Mouse (Mus musculus) heart, embryonic 14.5 days (tissue): ENCODE data around the gene Slit3. TPM values are rescaled to one million over a fixed set of nuclear protein-coding genes. Genes with fewer than 3 reads are reported as not detected.
A peak's percentile ranks its signal among the peaks of the same experiment; 100 is the strongest.

Source experiments
- ATAC-seq: fragments of 200-750 bp; cut with Nextera tagmentation; 2 replicates; pipeline ENCODE4 v1.8.0; 2017; ENCODE audit warnings: low read depth, moderate TSS enrichment; ENCODE audit not compliant: insufficient number of reproducible peaks, insufficient read depth, low FRiP score
- H3K27ac ChIP-seq, 2 experiments: fragments of 200-500 bp in 1 of 2; fragments of 300-500 bp in 1 of 2; sonication (generic) in 1 of 2; replicated peaks in 1 of 2; 2 replicates each; pipeline ENCODE4 v1.5.1; 2012 to 2014; ENCODE audit warnings: low read depth in 2 of 2, low read length in 2 of 2, control low read depth in 1 of 2, mild to moderate bottlenecking in 1 of 2, mixed read lengths in 1 of 2; ENCODE audit not compliant: control insufficient read depth in 1 of 2, insufficient read depth in 1 of 2
- H3K27me3 ChIP-seq: fragments of 300-500 bp; sonication (generic); 2 replicates; pipeline ENCODE4 v1.6.1; 2014; ENCODE audit warnings: mild to moderate bottlenecking, low read length, control low read depth; ENCODE audit not compliant: control insufficient read depth, insufficient read depth
- H3K36me3 ChIP-seq: fragments of 300-500 bp; sonication (generic); 2 replicates; pipeline ENCODE4 v1.6.1; 2014; ENCODE audit warnings: mild to moderate bottlenecking, control low read depth, low read length, mixed read lengths; ENCODE audit not compliant: control insufficient read depth, insufficient read depth
- H3K4me1 ChIP-seq, 2 experiments: fragments of 200-500 bp in 1 of 2; fragments of 300-500 bp in 1 of 2; sonication (generic) in 1 of 2; 2 replicates each; pipeline ENCODE4 v1.6.1; 2012 to 2014; ENCODE audit warnings: low read length in 2 of 2, control low read depth in 1 of 2, mixed read lengths in 1 of 2; ENCODE audit not compliant: control insufficient read depth in 2 of 2, insufficient read depth in 2 of 2
- H3K4me2 ChIP-seq: fragments of 300-500 bp; sonication (generic); 2 replicates; pipeline ENCODE4 v1.6.1; 2014; ENCODE audit warnings: mild to moderate bottlenecking, low read length
- H3K4me3 ChIP-seq, 2 experiments: fragments of 200-500 bp in 1 of 2; fragments of 300-500 bp in 1 of 2; sonication (generic) in 1 of 2; 2 replicates each; pipeline ENCODE4 v1.5.1; 2012 to 2014; ENCODE audit warnings: low read length in 2 of 2, mild to moderate bottlenecking in 2 of 2, control low read depth in 1 of 2, low read depth in 1 of 2, moderate library complexity in 1 of 2; ENCODE audit not compliant: control insufficient read depth in 1 of 2, insufficient read depth in 1 of 2
- H3K9ac ChIP-seq: fragments of 300-500 bp; sonication (generic); 2 replicates; pipeline ENCODE4 v1.6.1; 2014; ENCODE audit warnings: mild to moderate bottlenecking, low read length
- H3K9me3 ChIP-seq: fragments of 300-500 bp; sonication (generic); 2 replicates; pipeline ENCODE4 v1.6.1; 2016; ENCODE audit warnings: low read length, control low read depth; ENCODE audit not compliant: control insufficient read depth
- WGBS: fragments of 180-500 bp; shearing (Covaris S2); extraction: QIAGEN DNeasy Blood & Tissue Kit; methylation state at CpG from one replicate; pipeline ENCODE4 v1.1.7; 2014; 5-methylcytosine and 5-hydroxymethylcytosine counted together
- polyA plus RNA-seq: library from polyadenylated mRNA; unstranded; fragments of >200 nt; fragmentation: Nextera tagmentation; extraction: Ambion mirVana; gene quantifications from 2 replicates; pipeline ENCODE4 v1.2.1, GENCODE M21; 2014

Gene Slit3
- polyA plus RNA-seq, 1 experiment from 2014 or later: 25.7 TPM

- H3K4me3 ChIP-seq: no peak overlapping the region
- H3K27me3 ChIP-seq: 0 out of 2 replicates have a peak, but pooled peaks cover 11% of the 10 kb centered on the region
- 39% methylated on average over 3 of the region's 3 CpGs for WGBS
- H3K9me3 ChIP-seq: no peaks in the 10 kb centered on the region
- H3K9ac ChIP-seq: no peak overlapping the region
- peaks cover 7 to 18% of the 10 kb centered on the region in 2 experiments; a peak in 3 of 4 replicates for H3K4me1 ChIP-seq
- H3K36me3 ChIP-seq: no peaks in the 10 kb centered on the region
- no peak for ATAC-seq
- no peak overlapping the region for H3K4me2 ChIP-seq
- no peak overlapping the region for H3K27ac ChIP-seq
Measured at GRCm38 (mm10) chr11:35406045-35406444, 285.0 kb downstream of the Slit3 start.

GRCm38 (mm10) chr11:35406522-35406921 is 285.5 kb downstream of the Slit3 start:
- Histone ChIP-seq H3K9ac (no peak overlapping the region), H3K36me3 (no peaks in the 10 kb centered on the region), H3K4me2 (no peak overlapping the region), H3K9me3 (no peaks in the 10 kb centered on the region), H3K27ac (no peak overlapping the region; a peak in 1 of 4 replicates), H3K4me1 (peaks cover 7 to 18% of the 10 kb centered on the region in 2 experiments; a peak in 3 of 4 replicates), H3K27me3 (0 out of 2 replicates have a peak, but pooled peaks cover 11% of the 10 kb centered on the region), H3K4me3 (no peak overlapping the region)
- 74% methylated on average over 6 of the region's 6 CpGs for WGBS
- ATAC-seq: no peak

GRCm38 (mm10) chr11:35407341-35408154 is 286.5 kb downstream of the Slit3 start:
- Histone ChIP-seq H3K4me1 (peaks cover 7 to 11% of the 10 kb centered on the region in 2 experiments; a peak in 2 of 4 replicates), H3K9ac (no peak overlapping the region), H3K36me3 (no peaks in the 10 kb centered on the region), H3K27ac (no peak overlapping the region), H3K4me2 (no peak overlapping the region), H3K27me3 (0 out of 2 replicates have a peak, but pooled peaks cover 11% of the 10 kb centered on the region), H3K4me3 (no peak overlapping the region), H3K9me3 (no peaks in the 10 kb centered on the region)
- 0 out of 2 replicates have a peak, but pooled peaks have one; percentile 45 for ATAC-seq
- WGBS: 40% methylated on average over 12 of the region's 12 CpGs

GRCm38 (mm10) chr11:35410431-35410830 is 289.4 kb downstream of the Slit3 start:
- H3K4me3 ChIP-seq: no peak overlapping the region
- H3K4me2 ChIP-seq: no peak overlapping the region
- no peaks in the 10 kb centered on the region for H3K27me3 ChIP-seq
- no peak overlapping the region for H3K9ac ChIP-seq
- peaks cover 7 to 11% of the 10 kb centered on the region in 2 experiments; a peak in 2 of 4 replicates for H3K4me1 ChIP-seq
- ATAC-seq: no peak
- no peaks in the 10 kb centered on the region for H3K36me3 ChIP-seq
- 60% methylated on average over 3 of the region's 3 CpGs for WGBS
- no peaks in the 10 kb centered on the region for H3K9me3 ChIP-seq
- no peak overlapping the region for H3K27ac ChIP-seq

GRCm38 (mm10) chr11:35415768-35416401 is 294.9 kb downstream of the Slit3 start:
- Histone ChIP-seq H3K4me2 (no peak overlapping the region), H3K27ac (no peak overlapping the region), H3K4me3 (no peak overlapping the region), H3K4me1 (peaks cover 0 to 2% of the 10 kb centered on the region in 2 experiments; a peak in 2 of 4 replicates), H3K27me3 (no peaks in the 10 kb centered on the region), H3K9ac (no peak overlapping the region), H3K9me3 (no peaks in the 10 kb centered on the region), H3K36me3 (no peaks in the 10 kb centered on the region)
- ATAC-seq: no peak
- WGBS: 65% methylated on average over 9 of the region's 9 CpGs

GRCm38 (mm10) chr11:35416402-35417093 is 295.5 kb downstream of the Slit3 start:
- H3K27me3 ChIP-seq: no peaks in the 10 kb centered on the region
- no peaks in the 10 kb centered on the region for H3K36me3 ChIP-seq
- no peak overlapping the region for H3K27ac ChIP-seq
- ATAC-seq: no peak
- 83% methylated on average over 14 of the region's 14 CpGs for WGBS
- no peaks in the 10 kb centered on the region for H3K9me3 ChIP-seq
- no peak overlapping the region for H3K4me3 ChIP-seq
- no peak overlapping the region for H3K4me2 ChIP-seq
- no peak overlapping the region for H3K9ac ChIP-seq
- peaks cover 0 to 2% of the 10 kb centered on the region in 2 experiments; a peak in 2 of 4 replicates for H3K4me1 ChIP-seq

GRCm38 (mm10) chr11:35417911-35418552 is 297.0 kb downstream of the Slit3 start:
- no peak overlapping the region for H3K9ac ChIP-seq
- H3K4me1 ChIP-seq: peaks cover 0 to 2% of the 10 kb centered on the region in 2 experiments; a peak in 2 of 4 replicates
- no peak overlapping the region for H3K4me2 ChIP-seq
- 64% methylated on average over 13 of the region's 13 CpGs for WGBS
- ATAC-seq: no peak
- H3K9me3 ChIP-seq: no peaks in the 10 kb centered on the region
- no peaks in the 10 kb centered on the region for H3K27me3 ChIP-seq
- H3K4me3 ChIP-seq: no peak overlapping the region
- H3K36me3 ChIP-seq: no peaks in the 10 kb centered on the region
- H3K27ac ChIP-seq: no peak overlapping the region
